Comparison of ENCODE assay signal across 13 mouse cellular contexts in the genomic region with DNA sequence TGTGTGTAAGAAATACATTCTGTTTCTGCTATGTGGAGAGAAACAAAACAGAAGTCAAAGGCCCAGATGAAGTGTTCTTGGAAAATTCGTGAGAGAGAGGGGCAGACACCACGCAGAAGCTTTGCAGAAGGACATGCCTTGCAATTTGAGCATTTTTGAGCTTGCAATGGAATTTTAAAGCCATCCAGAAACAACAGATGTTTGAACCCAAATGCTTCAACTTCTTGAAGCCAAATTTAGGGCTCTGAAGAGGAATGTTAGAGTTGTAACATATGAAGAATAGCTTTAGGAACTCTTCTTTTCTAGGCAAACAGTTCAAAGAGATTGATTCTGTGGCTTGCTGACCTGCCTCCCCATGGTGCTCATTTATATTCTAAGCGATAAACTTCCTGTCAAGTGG. TPM values are rescaled to one million over a fixed set of nuclear protein-coding genes. Genes with fewer than 3 reads are reported as not detected.
DNase-seq lines count a peak whose midpoint lies in the region; ATAC-seq and TF ChIP-seq lines count a peak whose summit lies in the region.
"Had no signal": no experiment of that assay in that cellular context is flagged by ENCODE, and none has a peak within 500 bp of the region (broad histone marks: within the 10 kb centered on the region; RNA-seq: fewer than 3 reads in every experiment).

No protein-coding gene starts in this region.

- H3K4me1 ChIP-seq in heart, embryonic 15.5 days (replicated peaks) = peaks cover 12% of the 10 kb centered on the region
- no peaks in the 10 kb centered on the region for H3K4me1 ChIP-seq in liver, adult 2 months (ENCODE audit: control insufficient read depth, insufficient read depth, low read length)
- no peaks in the 10 kb centered on the region for H3K4me1 ChIP-seq in liver, embryonic 11.5 days (replicated peaks; ENCODE audit: control insufficient read depth, insufficient read depth, low read length)
- H3K4me1 ChIP-seq in embryonic facial prominence, embryonic 15.5 days = no peaks in the 10 kb centered on the region
- H3K4me1 ChIP-seq: forebrain, embryonic 13.5 days had no signal

- no peak overlapping the region for H3K9ac ChIP-seq in heart, embryonic 15.5 days
- no peak overlapping the region for H3K9ac ChIP-seq in liver, adult 2 months (ENCODE audit: low read depth, low read length)
- no peak overlapping the region for H3K9ac ChIP-seq in liver, embryonic 11.5 days (ENCODE audit: low read depth, low read length)
- no peak overlapping the region for H3K9ac ChIP-seq in embryonic facial prominence, embryonic 15.5 days
- H3K9ac ChIP-seq: forebrain, embryonic 13.5 days; liver, embryonic 14.5 days had no signal

- peak overlapping the region; percentile 49; the same call in 1 of the 2 replicates for H3K27ac ChIP-seq in heart, embryonic 15.5 days
- H3K27ac ChIP-seq in liver, adult 2 months (replicated peaks; ENCODE audit: insufficient read depth, low read depth, low read length) = no peak overlapping the region
- H3K27ac ChIP-seq in liver, embryonic 11.5 days (ENCODE audit: low read depth, low read length) = no peak overlapping the region
- H3K27ac ChIP-seq in embryonic facial prominence, embryonic 15.5 days (replicated peaks) = peak overlapping the region; percentile 55
- H3K27ac ChIP-seq: forebrain, embryonic 13.5 days; liver, embryonic 14.5 days had no signal

- no peaks in the 10 kb centered on the region for H3K27me3 ChIP-seq in heart, embryonic 15.5 days
- H3K27me3 ChIP-seq in liver, adult 2 months (ENCODE audit: control insufficient read depth, insufficient read depth, low read length) = no peaks in the 10 kb centered on the region
- H3K27me3 ChIP-seq in liver, embryonic 11.5 days (replicated peaks; ENCODE audit: control insufficient read depth, insufficient read depth, low read length) = no peaks in the 10 kb centered on the region
- no peaks in the 10 kb centered on the region for H3K27me3 ChIP-seq in embryonic facial prominence, embryonic 15.5 days
- H3K27me3 ChIP-seq: forebrain, embryonic 13.5 days had no signal

- no peak for DNase-seq in heart, postnatal 4 days
- peak; percentile 24 for DNase-seq in liver, adult 2 months (ENCODE audit: extremely low read depth, low read depth, low spot score)
- no peak for DNase-seq in liver, embryonic 11.5 days (ENCODE audit: low spot score)
- DNase-seq in kidney, postnatal 14 days = peak; percentile 48
- DNase-seq in adrenal gland, postnatal 14 days = no peak
- DNase-seq: cerebellum, adult 8-10 months; gastrocnemius, postnatal 10 days had no signal

- no peak for TF ChIP-seq POLR2A in liver, adult 2 months (IDR thresholded peaks at IDR 0.05; ENCODE audit: extremely low read depth, insufficient read depth, low read length)

- H3K4me3 ChIP-seq in heart, embryonic 15.5 days = no peak overlapping the region
- no peak overlapping the region for H3K4me3 ChIP-seq in liver, adult 2 months (ENCODE audit: insufficient read depth, low read depth, low read length)
- no peak overlapping the region for H3K4me3 ChIP-seq in liver, embryonic 11.5 days (ENCODE audit: low read depth, low read length)
- H3K4me3 ChIP-seq in embryonic facial prominence, embryonic 15.5 days (replicated peaks) = no peak overlapping the region
- H3K4me3 ChIP-seq: forebrain, embryonic 13.5 days had no signal

- WGBS in heart, embryonic 15.5 days = 61% methylated on average over 3 of the region's 3 CpGs
- WGBS in liver, adult 2 months = 80% methylated on average over 3 of the region's 3 CpGs
- WGBS in liver, embryonic 11.5 days = 43% methylated on average over 3 of the region's 3 CpGs
- WGBS in embryonic facial prominence, embryonic 15.5 days = 38% methylated on average over 3 of the region's 3 CpGs

- H3K4me2 ChIP-seq in heart, embryonic 15.5 days = no peak overlapping the region
- H3K4me2 ChIP-seq in liver, embryonic 11.5 days = no peak overlapping the region
- no peak overlapping the region for H3K4me2 ChIP-seq in embryonic facial prominence, embryonic 15.5 days (replicated peaks)
- H3K4me2 ChIP-seq: forebrain, embryonic 13.5 days; midbrain, embryonic 11.5 days had no signal

- H3K79me2 ChIP-seq in liver, adult 2 months (ENCODE audit: control insufficient read depth, insufficient read depth, low read length) = no peaks in the 10 kb centered on the region

- no peaks in the 10 kb centered on the region for H3K36me3 ChIP-seq in heart, embryonic 15.5 days
- no peaks in the 10 kb centered on the region for H3K36me3 ChIP-seq in liver, adult 2 months (ENCODE audit: control insufficient read depth, insufficient read depth, low read length)
- no peaks in the 10 kb centered on the region for H3K36me3 ChIP-seq in liver, embryonic 11.5 days (ENCODE audit: control insufficient read depth, insufficient read depth, low read length)
- H3K36me3 ChIP-seq in embryonic facial prominence, embryonic 15.5 days = no peaks in the 10 kb centered on the region

- TF ChIP-seq CTCF in liver, adult 2 months (IDR thresholded peaks at IDR 0.05; ENCODE audit: low read depth, low read length) = no peak

- ATAC-seq in heart, embryonic 15.5 days (replicated peaks; ENCODE audit: insufficient number of reproducible peaks, insufficient read depth, low FRiP score, low read depth) = no peak
- no peak for ATAC-seq in liver, embryonic 11.5 days (replicated peaks; ENCODE audit: low FRiP score)
- no peak for ATAC-seq in embryonic facial prominence, embryonic 15.5 days (ENCODE audit: insufficient number of reproducible peaks, low FRiP score, low TSS enrichment, low read depth)
- ATAC-seq in megakaryocyte, adult 5-6 weeks (ENCODE audit: poor library complexity, severe bottlenecking) = no peak
- ATAC-seq: forebrain, embryonic 13.5 days had no signal

- H3K9me3 ChIP-seq in heart, embryonic 15.5 days (replicated peaks) = no peaks in the 10 kb centered on the region
- H3K9me3 ChIP-seq in liver, embryonic 11.5 days (ENCODE audit: control insufficient read depth, low read length) = no peaks in the 10 kb centered on the region
- H3K9me3 ChIP-seq in embryonic facial prominence, embryonic 15.5 days (replicated peaks) = no peaks in the 10 kb centered on the region
- H3K9me3 ChIP-seq: forebrain, embryonic 13.5 days had no signal

RNA-seq across cellular contexts. Expression of gene Sept7, which starts 33.3 kb away (rescaled TPM):
- polyA plus RNA-seq in heart, embryonic 15.5 days (2015; fragmentation: Nextera tagmentation; extraction: Ambion mirVana) = 225 and 252 TPM in 2 replicates
- 100 to 1,000 TPM; 202 to 208 TPM for total RNA-seq in heart, postnatal 4 days (2021)
- 45.2 and 56.5 TPM in 2 replicates for total RNA-seq in liver, adult 2 months (2014; rRNA removed)
- polyA plus RNA-seq in liver, adult 2 months (2012; rRNA removed) = 3.3 and 3.8 TPM in 2 replicates
- polyA plus RNA-seq in liver, embryonic 11.5 days (2014; fragmentation: Nextera tagmentation; extraction: Ambion mirVana) = 219 and 236 TPM in 2 replicates
- 272 and 276 TPM in 2 replicates for polyA plus RNA-seq in embryonic facial prominence, embryonic 15.5 days (2015; fragmentation: Nextera tagmentation; extraction: Ambion mirVana)
- total RNA-seq in megakaryocyte, adult 5-6 weeks (2015) = 213 and 245 TPM in 2 replicates
- total RNA-seq in megakaryocyte, adult 5-6 weeks (2017) = 337 and 347 TPM in 2 replicates
- total RNA-seq in adrenal gland, postnatal 14 days (2021) = 118 and 134 TPM in 2 replicates

Comparison
In these comparisons a context has a peak if more than half of its experiments do, and no peak if none do; other contexts are left out.
1. DNase-seq: peak in liver, adult 2 months (single experiment) and kidney, postnatal 14 days (single experiment); none in heart, postnatal 4 days (single experiment), liver, embryonic 11.5 days (single experiment) and adrenal gland, postnatal 14 days (single experiment).
2. H3K27ac ChIP-seq: peak in heart, embryonic 15.5 days (single experiment) and embryonic facial prominence, embryonic 15.5 days (single experiment); none in liver, adult 2 months (single experiment) and liver, embryonic 11.5 days (single experiment).